Mouse (Mus musculus): ENCODE measurements around the gene Pnpla6.

Gene Pnpla6

DNA sequence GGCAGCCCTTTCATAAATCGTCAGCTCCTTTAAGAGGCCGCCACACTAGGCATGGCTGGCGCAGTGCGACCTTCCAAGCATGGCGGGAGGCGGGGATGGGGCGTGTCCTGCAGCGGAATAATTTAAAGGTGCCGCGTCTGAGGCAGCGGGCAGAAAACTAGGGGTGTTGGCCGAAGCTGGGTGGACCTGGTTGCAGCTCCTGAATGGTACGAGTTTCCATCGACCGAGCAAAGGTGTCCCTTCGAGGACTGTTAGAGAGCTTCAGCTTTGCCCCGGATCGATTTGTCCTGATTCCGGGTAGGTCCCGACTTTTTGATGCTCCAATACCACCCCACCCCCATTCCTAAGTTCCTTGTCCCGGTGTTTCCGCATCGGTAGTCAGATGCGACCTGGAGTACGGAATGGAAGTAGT is at the start of gene Pnpla6:
Gene Pnpla6, plus strand, starts transcription at position 125 of the 412 bp plus-strand sequence.
- peak; percentile 94 for DNase-seq

- peak; percentile 100 for DNase-seq
Observed at GRCm38 (mm10) chr8:3467006-3467885, 47.9 kb upstream of the Pnpla6 start, which contains the start of gene Pex11g. Pex11g (minus strand) TSS chr8:3467680.

- DNase-seq = no peak
Observed at GRCm38 (mm10) chr8:3467886-3468545, 47.2 kb upstream of the Pnpla6 start.

DNA sequence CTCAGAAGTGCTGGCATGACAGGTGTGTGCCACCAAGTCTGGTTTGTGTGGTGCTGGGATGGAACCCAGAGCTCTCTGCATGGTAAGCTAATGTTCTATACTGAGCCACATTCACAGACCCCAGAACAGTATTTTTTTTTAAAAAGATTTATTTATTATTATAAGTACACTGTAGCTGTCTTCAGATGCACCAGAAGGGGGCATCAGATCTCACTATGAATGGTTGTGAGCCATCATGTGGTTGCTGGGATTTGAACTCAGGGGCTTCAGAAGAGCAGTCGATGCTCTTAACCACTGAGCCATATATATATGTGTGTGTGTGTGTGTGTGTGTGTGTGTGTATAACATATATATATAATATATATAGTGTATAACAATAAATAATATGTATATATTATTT is 46.3 kb upstream of the Pnpla6 start:
- no peak for DNase-seq

GRCm38 (mm10) chr8:3470562-3470961 is 44.6 kb upstream of the Pnpla6 start, which contains the start of gene Tex45:
Tex45 (plus strand) TSS chr8:3470862.
- DNase-seq = no peak

- DNase-seq = no peak
Observed at GRCm38 (mm10) chr8:3475715-3476429, 39.3 kb upstream of the Pnpla6 start.

DNA sequence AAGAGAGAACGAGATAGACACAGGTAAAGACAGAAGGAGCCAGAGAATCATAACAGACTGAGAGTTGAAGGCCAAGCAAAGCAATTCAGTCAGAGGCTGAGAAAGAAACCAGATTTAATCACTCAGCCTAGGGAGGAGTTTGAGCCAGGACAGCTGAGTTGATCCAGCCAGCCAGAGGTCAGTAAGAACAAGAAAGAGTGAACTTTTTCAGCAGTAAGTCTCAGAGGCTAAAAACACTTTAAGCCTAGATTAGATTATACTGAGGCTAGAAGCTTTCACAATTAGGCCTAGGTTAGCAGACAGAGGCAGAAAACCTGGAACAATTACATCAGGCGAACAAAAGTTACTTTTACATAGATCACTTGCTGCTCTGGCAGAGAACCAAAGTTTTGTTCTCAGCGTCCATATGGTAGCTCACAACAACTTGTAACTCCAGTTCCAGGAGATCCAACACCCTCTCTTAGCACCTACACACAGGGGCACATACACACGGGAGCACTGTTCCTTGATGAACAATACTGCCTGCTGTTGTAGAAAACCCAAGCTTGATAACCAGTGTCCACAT is 34.9 kb upstream of the Pnpla6 start:
- DNase-seq = no peak

DNA sequence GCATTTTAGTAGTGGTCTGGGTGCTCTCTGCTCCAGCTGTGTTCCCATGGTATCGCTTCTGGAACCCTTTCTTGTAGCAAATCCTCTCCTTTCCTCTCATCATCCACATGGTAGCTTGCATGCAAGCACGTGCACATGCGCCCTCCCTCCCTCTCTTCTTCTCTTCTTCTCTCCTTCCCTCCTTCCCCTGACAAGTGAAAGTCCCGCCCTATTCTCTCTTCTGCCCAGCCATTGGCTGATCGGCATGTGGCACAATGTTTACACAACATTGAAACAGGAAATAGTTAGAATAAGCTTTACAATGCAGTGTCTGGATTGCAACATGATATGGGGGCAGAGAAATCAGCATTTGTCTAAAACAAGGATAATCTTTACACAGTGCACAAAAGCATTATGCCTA is 33.6 kb upstream of the Pnpla6 start:
- DNase-seq = no peak

DNA sequence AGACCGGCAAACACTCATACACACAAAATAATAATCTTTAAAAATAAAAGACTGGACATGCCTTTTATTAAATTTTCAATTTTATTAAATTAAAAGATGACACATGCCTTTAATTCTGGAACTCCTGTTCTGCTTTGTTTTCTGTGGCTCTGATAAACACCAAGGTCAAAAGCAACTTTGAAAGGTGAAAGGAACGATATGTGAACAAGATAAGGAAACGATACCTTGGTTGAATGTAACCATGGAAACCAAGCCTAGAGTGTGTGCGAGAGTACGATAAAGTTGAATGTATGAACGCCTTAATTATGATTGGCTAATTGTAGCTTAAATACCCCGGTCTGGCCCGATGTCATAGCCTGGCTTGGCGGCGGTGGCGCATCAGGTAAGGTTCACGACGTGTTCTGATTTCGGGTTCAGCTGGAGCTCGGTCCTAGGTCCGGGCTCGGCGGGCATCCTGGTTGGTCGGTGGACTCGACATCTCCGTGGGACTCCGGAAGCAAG is 32.9 kb upstream of the Pnpla6 start:
- DNase-seq = no peak

DNA sequence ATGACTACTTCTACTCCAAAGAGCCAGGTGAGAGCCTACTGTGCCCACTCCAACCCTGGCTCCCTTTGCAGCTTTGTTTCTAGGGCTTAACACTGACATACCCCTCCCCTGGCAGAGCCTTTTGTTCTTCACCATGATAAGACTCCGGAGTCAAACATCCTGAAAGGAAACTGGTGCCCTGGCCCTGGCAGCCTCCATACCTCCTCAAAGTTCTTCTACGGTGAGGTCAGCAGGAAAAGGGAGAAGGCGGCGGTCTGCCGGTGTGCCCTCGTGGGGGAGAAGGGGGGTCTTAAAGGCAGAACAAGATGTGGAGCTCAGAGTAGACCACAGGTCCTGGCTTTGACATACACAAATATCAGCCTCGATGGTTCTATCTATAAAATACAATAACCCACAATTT is 31.6 kb upstream of the Pnpla6 start:
- no peak for DNase-seq

DNA sequence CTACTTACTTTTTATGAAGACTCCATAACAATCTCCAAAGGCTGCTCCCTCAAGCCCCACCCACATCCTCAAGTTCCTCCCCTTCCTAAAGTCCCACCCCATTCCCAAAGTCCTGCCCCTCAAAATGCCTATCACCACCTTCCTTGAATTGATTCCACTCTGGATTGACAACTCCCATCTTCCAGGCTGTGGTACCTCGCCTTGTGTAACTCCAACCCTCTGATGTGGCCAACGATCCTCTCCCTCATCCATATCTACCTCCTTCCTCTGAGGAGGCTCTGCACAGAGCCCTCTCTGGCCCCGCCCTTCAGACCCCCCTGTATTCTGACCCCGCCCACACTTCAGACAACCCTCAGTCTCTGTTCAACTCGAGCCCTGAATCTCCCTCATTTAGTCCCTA is 30.0 kb upstream of the Pnpla6 start:
- no peak for DNase-seq

- peak; percentile 64 for DNase-seq
Observed at GRCm38 (mm10) chr8:3492901-3493844, 22.0 kb upstream of the Pnpla6 start, which contains the start of gene Zfp358. Zfp358 (plus strand) TSS chr8:3493138.

DNA sequence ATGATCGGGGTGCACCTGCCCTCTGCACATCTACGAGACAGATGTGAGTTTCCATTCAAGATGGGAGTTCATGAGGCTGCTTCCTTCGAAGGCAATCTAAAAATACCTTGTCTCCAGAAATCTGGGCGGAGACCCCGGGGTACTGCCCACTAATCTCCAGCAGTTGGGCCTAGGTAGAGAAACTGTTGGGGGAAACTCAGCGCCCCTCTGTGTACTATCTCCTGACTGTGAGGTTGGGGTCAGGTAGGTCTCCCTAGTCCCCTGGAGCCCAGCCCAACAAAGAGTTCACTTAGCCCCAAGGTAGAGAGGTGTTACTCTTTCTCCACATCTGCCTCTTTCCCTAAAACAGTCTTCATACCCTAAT is 21.4 kb upstream of the Pnpla6 start:
- no peak for DNase-seq

GRCm38 (mm10) chr8:3495578-3496427 is 19.4 kb upstream of the Pnpla6 start:
- no peak for DNase-seq

DNA sequence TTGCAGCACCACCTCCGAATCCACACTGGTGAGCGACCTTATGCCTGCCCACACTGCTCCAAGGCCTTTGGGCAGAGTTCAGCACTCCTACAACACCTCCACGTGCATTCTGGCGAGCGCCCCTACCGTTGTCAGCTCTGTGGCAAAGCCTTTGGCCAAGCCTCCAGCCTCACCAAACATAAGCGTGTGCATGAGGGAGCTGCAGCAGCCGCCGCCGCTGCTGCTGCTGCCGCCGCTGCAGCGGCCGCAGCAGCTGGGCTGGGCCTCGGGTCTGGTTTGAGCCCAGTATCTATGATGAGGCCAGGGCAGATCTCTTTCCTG is 18.8 kb upstream of the Pnpla6 start:
- DNase-seq = no peak

DNA sequence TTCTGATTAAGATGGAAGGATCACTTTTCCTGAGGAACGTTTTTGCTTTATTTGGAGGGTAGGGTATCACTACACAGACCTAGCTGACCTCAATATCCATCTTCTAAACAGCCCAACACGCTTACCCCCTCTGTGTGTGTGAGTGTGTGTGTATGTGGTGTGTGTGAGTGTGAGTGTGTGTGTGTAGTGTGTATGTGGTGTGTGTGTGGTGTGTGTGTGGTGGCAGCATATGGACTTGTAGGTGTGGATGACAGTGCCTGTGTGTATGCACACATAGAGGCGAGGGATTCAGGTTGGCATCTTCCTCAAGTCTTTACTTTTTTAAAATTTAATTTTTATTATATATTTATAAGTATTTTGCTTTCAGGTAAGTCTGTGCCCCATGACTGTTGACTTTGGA is 16.6 kb upstream of the Pnpla6 start:
- DNase-seq = no peak

DNA sequence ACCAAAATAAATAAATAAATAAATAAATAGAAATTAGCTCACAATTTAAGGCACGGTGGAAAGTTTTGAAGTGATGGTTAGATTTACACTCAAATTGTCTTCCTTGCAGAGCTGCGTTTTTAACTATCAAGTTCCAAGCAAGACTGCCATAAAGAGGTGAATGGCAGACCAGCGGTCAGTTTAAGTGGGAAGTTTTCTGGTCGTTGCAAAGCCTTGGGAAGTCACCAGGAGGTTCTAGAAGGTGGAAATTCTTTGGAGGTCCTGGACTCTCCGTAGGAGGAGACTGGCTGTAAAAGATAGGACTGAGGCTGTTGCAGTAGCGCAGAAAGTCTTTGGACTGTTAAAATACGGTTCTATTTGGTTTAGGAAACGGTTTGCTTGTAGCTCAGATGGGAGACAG is 15.4 kb upstream of the Pnpla6 start:
- no peak for DNase-seq

GRCm38 (mm10) chr8:3500235-3501090 is 14.7 kb upstream of the Pnpla6 start, which contains the start of gene Mcoln1:
Mcoln1 (plus strand) TSS chr8:3500457.
- peak; percentile 99 for DNase-seq

- no peak for DNase-seq
Observed at GRCm38 (mm10) chr8:3502217-3502616, 13.0 kb upstream of the Pnpla6 start.

Measured in kidney, adult 9 months (tissue).